Mouse (Mus musculus): ENCODE data around the gene Gm12117.

DNA sequence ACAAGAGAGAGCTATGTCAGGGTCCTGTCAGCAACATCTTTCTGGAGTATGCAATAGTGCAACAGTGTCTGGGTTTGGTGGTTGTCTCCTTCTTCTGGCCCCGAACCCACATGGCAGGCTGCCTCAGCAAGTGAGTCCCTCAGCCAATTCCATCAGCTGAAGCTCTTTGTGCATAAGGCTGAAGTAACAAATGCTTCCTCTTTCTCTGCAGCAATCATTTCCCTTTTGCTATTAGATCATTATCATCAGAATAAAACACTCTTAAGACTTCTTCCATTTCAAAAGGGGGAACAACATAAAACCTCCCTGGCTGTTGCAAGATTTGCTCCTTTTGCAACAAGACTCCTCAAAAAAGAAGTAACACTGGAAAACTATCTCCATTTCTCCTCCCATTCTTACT, 2.2 kb downstream of the Gm12117 start:
- TF ChIP-seq CTCF (IDR thresholded peaks at IDR 0.05; ENCODE audit: low read depth, low read length) (no peak), POLR2A (IDR thresholded peaks at IDR 0.05; ENCODE audit: extremely low read depth, insufficient read depth, low read length) (no peak)
